Mouse (Mus musculus) CD4-positive, CD25-positive, alpha-beta regulatory T cell, adult 9 weeks (primary cell): ENCODE data around the gene Parp9. TPM values are rescaled to one million over a fixed set of nuclear protein-coding genes. Genes with fewer than 3 reads are reported as not detected.

ENCODE experiments used
- polyA plus RNA-seq: library from polyadenylated mRNA; unstranded; fragments of 100-300 nt; shearing (Covaris generic); gene quantifications from one replicate; pipeline ENCODE4 v1.2.1, GENCODE M21; 2017

The Parp9 gene
- 114 TPM for polyA plus RNA-seq

GRCm38 (mm10) chr16:35938211-35939151, at the start of gene Parp9, which contains the start of gene Dtx3l:
Parp9 (plus strand) TSS chr16:35938470.
Dtx3l (minus strand) TSS chr16:35939151.

GRCm38 (mm10) chr16:35978450-35978849, 40.2 kb downstream of the Parp9 start, which contains the start of gene Kpna1:
Kpna1 (plus strand) TSS chr16:35978750.

Other genes with a start within 250 kb of the Parp9 start
- gene Dirc2, start 169.1 kb upstream of the Parp9 start, polyA plus RNA-seq, result 1.6 TPM
- 41.4 TPM for gene Hspbap1, start 168.1 kb upstream of the Parp9 start, polyA plus RNA-seq
- gene Parp14, start 66.9 kb upstream of the Parp9 start, polyA plus RNA-seq, result 112 TPM
- 92.6 TPM for gene Dtx3l, start 681 bp downstream of the Parp9 start, polyA plus RNA-seq
- gene Kpna1, start 40.3 kb downstream of the Parp9 start, polyA plus RNA-seq, result 58.4 TPM
- 6.7 TPM for gene Wdr5b, start 102.7 kb downstream of the Parp9 start, polyA plus RNA-seq
- gene Fam162a, start 133.1 kb downstream of the Parp9 start, polyA plus RNA-seq, result 95.8 TPM
- gene Ccdc58, start 133.2 kb downstream of the Parp9 start, polyA plus RNA-seq, result 45.8 TPM
- not detected for gene Csta1, start 192.8 kb downstream of the Parp9 start, polyA plus RNA-seq
- gene Stfa2l1, start 218.3 kb downstream of the Parp9 start, polyA plus RNA-seq, result not detected
- gene Gm5483, start 245.7 kb downstream of the Parp9 start, polyA plus RNA-seq, result not detected